Comparison of ENCODE assay signal across 9 mouse cellular contexts in genomic region chr6:50412174-50412573, GRCm38 (mm10). TPM values are rescaled to one million over a fixed set of nuclear protein-coding genes. Genes with fewer than 3 reads are reported as not detected.
DNase-seq lines count a peak whose midpoint lies in the region; ATAC-seq and TF ChIP-seq lines count a peak whose summit lies in the region.
"Had no signal": no experiment of that assay in that cellular context is flagged by ENCODE, and none has a peak within 500 bp of the region (broad histone marks: within the 10 kb centered on the region; RNA-seq: fewer than 3 reads in every experiment).

No protein-coding gene starts in this region.

- WGBS in kidney, embryonic 15.5 days: 11% methylated on average over 4 of the region's 4 CpGs
- 17% methylated on average over 4 of the region's 4 CpGs for WGBS in forebrain, postnatal 0 days

- 0 out of 2 replicates have a peak overlapping the region, but pooled peaks have one; percentile 22 for H3K27ac ChIP-seq in kidney, embryonic 15.5 days
- no peak overlapping the region for H3K27ac ChIP-seq in forebrain, postnatal 0 days (ENCODE audit: low read depth, low read length)
- H3K27ac ChIP-seq: liver, embryonic 15.5 days had no signal

- H3K9ac ChIP-seq in kidney, embryonic 15.5 days: no peak overlapping the region
- H3K9ac ChIP-seq in forebrain, postnatal 0 days: no peak overlapping the region
- H3K9ac ChIP-seq: liver, embryonic 15.5 days had no signal

- DNase-seq in kidney, adult 8-10 months: no peak
- DNase-seq in forebrain, postnatal 0 days: peak; percentile 64
- DNase-seq in left cerebral cortex, adult 9 months (ENCODE audit: low spot score in 2 of 2): peak; percentile 52 to 68
- DNase-seq in retina, embryonic 14.5 days (ENCODE audit: low spot score): no peak
- no peak for DNase-seq in urinary bladder, postnatal 10 days (ENCODE audit: low spot score)
- DNase-seq in spleen, postnatal 36 days (ENCODE audit: low spot score in 2 of 2): no peak

- no peak for ATAC-seq in kidney, embryonic 15.5 days (replicated peaks; ENCODE audit: low FRiP score)
- ATAC-seq in cerebellum, adult (ENCODE audit: insufficient number of reproducible peaks, low FRiP score, low TSS enrichment): peak; percentile 61
- peak; percentile 67 for ATAC-seq in forebrain, postnatal 0 days

- no peak overlapping the region for H3K4me2 ChIP-seq in kidney, embryonic 15.5 days
- no peak overlapping the region for H3K4me2 ChIP-seq in forebrain, postnatal 0 days (ENCODE audit: low read depth)
- H3K4me2 ChIP-seq: liver, embryonic 15.5 days had no signal

- no peaks in the 10 kb centered on the region for H3K36me3 ChIP-seq in kidney, embryonic 15.5 days
- no peaks in the 10 kb centered on the region for H3K36me3 ChIP-seq in forebrain, postnatal 0 days (ENCODE audit: insufficient read depth)
- H3K36me3 ChIP-seq: liver, embryonic 15.5 days had no signal

- no peak overlapping the region for H3K4me3 ChIP-seq in kidney, embryonic 15.5 days (replicated peaks)
- no peak overlapping the region for H3K4me3 ChIP-seq in forebrain, postnatal 0 days (ENCODE audit: low read depth, low read length)
- H3K4me3 ChIP-seq: liver, embryonic 15.5 days had no signal

- TF ChIP-seq CTCF in forebrain, postnatal 0 days (IDR thresholded peaks at IDR 0.05; ENCODE audit: low read depth): no peak

- H3K9me3 ChIP-seq in kidney, embryonic 15.5 days (replicated peaks): no peaks in the 10 kb centered on the region
- no peaks in the 10 kb centered on the region for H3K9me3 ChIP-seq in forebrain, postnatal 0 days (ENCODE audit: low read length)
- H3K9me3 ChIP-seq: liver, embryonic 15.5 days had no signal

- H3K27me3 ChIP-seq in kidney, embryonic 15.5 days: no peaks in the 10 kb centered on the region
- H3K27me3 ChIP-seq in forebrain, postnatal 0 days (ENCODE audit: insufficient read depth, low read length): no peaks in the 10 kb centered on the region
- H3K27me3 ChIP-seq: liver, embryonic 15.5 days had no signal

- peaks cover 38% of the 10 kb centered on the region for H3K4me1 ChIP-seq in kidney, embryonic 15.5 days
- H3K4me1 ChIP-seq in forebrain, postnatal 0 days (ENCODE audit: insufficient read depth): peaks cover 18% of the 10 kb centered on the region
- H3K4me1 ChIP-seq: liver, embryonic 15.5 days had no signal

RNA-seq across cellular contexts. Expression of gene Osbpl3, which starts 43.8 kb away (rescaled TPM):
- polyA plus RNA-seq in kidney, embryonic 15.5 days (2015; fragmentation: Nextera tagmentation; extraction: Ambion mirVana): 15.7 and 16.7 TPM in 2 replicates
- 9.5 and 12.8 TPM in 2 replicates for total RNA-seq in forebrain, postnatal 0 days (2014; rRNA removed)
- 4.8 and 5.6 TPM in 2 replicates for polyA plus RNA-seq in forebrain, postnatal 0 days (2015; fragmentation: Nextera tagmentation; extraction: Ambion mirVana)

Comparison
In these comparisons a context has a peak if more than half of its experiments do, and no peak if none do; other contexts are left out.
1. DNase-seq: peak in forebrain, postnatal 0 days (single experiment) and left cerebral cortex, adult 9 months (2 of 2); none in kidney, adult 8-10 months (0 of 2), retina, embryonic 14.5 days (single experiment), urinary bladder, postnatal 10 days (single experiment) and spleen, postnatal 36 days (0 of 2).